ENCODE assay signal across 19 mouse cellular contexts in genomic region chr3:133559413-133560114, GRCm38 (mm10). TPM values are rescaled to one million over a fixed set of nuclear protein-coding genes. Genes with fewer than 3 reads are reported as not detected.
DNase-seq lines count a peak whose midpoint lies in the region; ATAC-seq and TF ChIP-seq lines count a peak whose summit lies in the region.
"Had no signal": no experiment of that assay in that cellular context is flagged by ENCODE, and none has a peak within 500 bp of the region (broad histone marks: within the 10 kb centered on the region; RNA-seq: fewer than 3 reads in every experiment).

No protein-coding gene starts in this region.

- peak; percentile 56 for DNase-seq in heart, adult 11 months
- no peak for DNase-seq in heart, postnatal 25 days (ENCODE audit: low spot score)
- DNase-seq in lung, embryonic 14.5 days, result no peak
- DNase-seq in lung, adult 18-20 months, result no peak
- peak; percentile 56 for DNase-seq in R1 (ENCODE audit: low read depth, low spot score)
- DNase-seq in right cerebral cortex, postnatal 14 days, result no peak
- DNase-seq: cerebellum, adult 9-11 months; gastrocnemius, postnatal 10 days; heart, adult 2 months; kidney, adult 9 months; kidney, postnatal 36 days; lung, adult 2 months; retina, postnatal 1 day; thymus, adult 18-20 months had no signal

- no peaks in the 10 kb centered on the region for H3K36me3 ChIP-seq in lung, embryonic 14.5 days (ENCODE audit: insufficient read depth)
- H3K36me3 ChIP-seq in limb, embryonic 13.5 days, result no peaks in the 10 kb centered on the region
- H3K36me3 ChIP-seq: limb, embryonic 15.5 days had no signal

- no peak overlapping the region for H3K9ac ChIP-seq in lung, embryonic 14.5 days
- no peak overlapping the region for H3K9ac ChIP-seq in limb, embryonic 13.5 days
- H3K9ac ChIP-seq: limb, embryonic 15.5 days had no signal

- WGBS in lung, embryonic 14.5 days, result 80% methylated on average over 6 of the region's 6 CpGs
- 85% methylated on average over 6 of the region's 6 CpGs for WGBS in limb, embryonic 13.5 days

- ATAC-seq in lung, embryonic 14.5 days (ENCODE audit: insufficient read depth), result peak; percentile 62; the same call in 1 of the 2 replicates
- peak; percentile 67; the same call in 1 of the 2 replicates for ATAC-seq in limb, embryonic 13.5 days (ENCODE audit: low FRiP score, low read depth)
- ATAC-seq: Patski had no signal

- H3K9me3 ChIP-seq in lung, embryonic 14.5 days (ENCODE audit: low read depth, low read length), result no peaks in the 10 kb centered on the region
- H3K9me3 ChIP-seq in limb, embryonic 13.5 days, result no peaks in the 10 kb centered on the region
- H3K9me3 ChIP-seq: limb, embryonic 15.5 days; megakaryocyte, embryonic 14.5 days had no signal

- no peak for TF ChIP-seq CTCF in lung, embryonic 14.5 days (IDR thresholded peaks at IDR 0.05; ENCODE audit: low read depth)

- H3K27me3 ChIP-seq in lung, embryonic 14.5 days (ENCODE audit: insufficient read depth, low read length), result no peaks in the 10 kb centered on the region
- H3K27me3 ChIP-seq in limb, embryonic 13.5 days, result no peaks in the 10 kb centered on the region
- H3K27me3 ChIP-seq: limb, embryonic 15.5 days; megakaryocyte, embryonic 14.5 days; Patski had no signal

- H3K27ac ChIP-seq in lung, embryonic 14.5 days (ENCODE audit: low read depth), result no peak overlapping the region
- no peak overlapping the region for H3K27ac ChIP-seq in limb, embryonic 13.5 days
- H3K27ac ChIP-seq: heart, adult 2 months; limb, embryonic 15.5 days had no signal

- no peak overlapping the region for H3K4me3 ChIP-seq in lung, embryonic 14.5 days (ENCODE audit: low read depth, low read length)
- no peak overlapping the region for H3K4me3 ChIP-seq in limb, embryonic 13.5 days
- H3K4me3 ChIP-seq: heart, adult 2 months; limb, embryonic 15.5 days; megakaryocyte, embryonic 14.5 days; myocyte had no signal

- no peak overlapping the region for H3K4me2 ChIP-seq in lung, embryonic 14.5 days
- H3K4me2 ChIP-seq in limb, embryonic 13.5 days (replicated peaks), result no peak overlapping the region
- H3K4me2 ChIP-seq: limb, embryonic 15.5 days had no signal

- H3K4me1 ChIP-seq in lung, embryonic 14.5 days (ENCODE audit: insufficient read depth), result no peaks in the 10 kb centered on the region
- H3K4me1 ChIP-seq in limb, embryonic 13.5 days, result peaks cover 5% of the 10 kb centered on the region; the same call in 1 of the 2 replicates
- H3K4me1 ChIP-seq: limb, embryonic 15.5 days had no signal

- intact Hi-C loops in heart, postnatal 25 days (cut with DNase I), result no loop called here

RNA-seq across cellular contexts. Expression of gene Tet2, which starts 14.6 kb away (rescaled TPM):
- total RNA-seq in heart, postnatal 25 days (2021), result 10 to 100 TPM; 20.3 to 20.6 TPM
- polyA plus RNA-seq in lung, embryonic 14.5 days (2014; fragmentation: Nextera tagmentation; extraction: Ambion mirVana), result 19.1 and 19.7 TPM in 2 replicates
- 19.4 and 22.0 TPM in 2 replicates for polyA plus RNA-seq in limb, embryonic 13.5 days (2015; fragmentation: Nextera tagmentation; extraction: Ambion mirVana)

Comparison
In these comparisons a context has a peak if more than half of its experiments do, and no peak if none do; other contexts are left out.
1. DNase-seq: peak in heart, adult 11 months (single experiment) and R1 (single experiment); none in heart, postnatal 25 days (single experiment), lung, embryonic 14.5 days (single experiment), lung, adult 18-20 months (0 of 2) and right cerebral cortex, postnatal 14 days (single experiment).